Mouse (Mus musculus) megakaryocyte, adult 5-6 weeks (primary cell): ENCODE measurements around the gene Hdac5. TPM values are rescaled to one million over a fixed set of nuclear protein-coding genes. Genes with fewer than 3 reads are reported as not detected.
A peak's percentile ranks its signal among the peaks of the same experiment; 100 is the strongest.
"Not testable (repeated sequence)": the region's sequence is repeated elsewhere in the genome, so short reads cannot be mapped to it uniquely, and the experiment has no call there.

ENCODE experiments used
- ATAC-seq: 2 replicates; pipeline ENCODE4 v1.8.0; 2016; ENCODE audit warnings: mild to moderate bottlenecking, inconsistent platforms; ENCODE audit not compliant: poor library complexity, severe bottlenecking
- total RNA-seq, 2 experiments: library from RNA; stranded (forward) in 1 of 2; stranded (reverse) in 1 of 2; fragments of 153-499, 151-499 nt in 1 of 2; fragments of 221-1000, 200-1000 nt in 1 of 2; gene quantifications; 2 replicates each; pipeline versions ENCODE4 v1.2.3 to v1.2.4; 2015 to 2017

Hdac5 gene
- total RNA-seq, 2 experiments from 2014 or later: 35.0 to 36.2 TPM

DNA sequence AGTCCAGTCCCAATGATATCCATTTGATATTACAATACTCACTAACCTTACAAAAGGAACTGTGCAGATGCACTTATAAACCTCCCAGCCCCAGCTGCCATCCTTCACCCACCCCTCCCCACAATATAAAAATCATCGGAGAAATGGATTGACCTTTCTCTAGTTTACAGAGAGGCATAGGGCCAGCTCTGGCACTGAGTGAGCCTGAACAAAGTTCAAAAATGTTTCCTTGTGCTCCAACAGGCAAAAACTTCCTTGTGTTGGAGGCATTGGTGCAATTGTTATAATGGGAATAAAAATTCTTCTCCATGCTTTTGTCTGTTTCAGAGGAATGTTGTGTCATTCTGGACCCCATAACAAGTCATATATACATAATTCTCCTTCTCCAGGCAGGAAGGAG is 43.7 kb downstream of the Hdac5 start:
- no peak for ATAC-seq

- ATAC-seq: no peak
Measured at GRCm38 (mm10) chr11:102185677-102186076, 44.3 kb downstream of the Hdac5 start.

- ATAC-seq: peak; percentile 90
Measured at GRCm38 (mm10) chr11:102184646-102185495, 45.1 kb downstream of the Hdac5 start, which contains the start of gene Lsm12. Gene Lsm12 (minus strand): TSS chr11:102185296.

- no peak for ATAC-seq
Measured at GRCm38 (mm10) chr11:102184253-102184645, 45.7 kb downstream of the Hdac5 start.

GRCm38 (mm10) chr11:102179836-102180235 is 50.1 kb downstream of the Hdac5 start:
- ATAC-seq: no peak

- no peak for ATAC-seq
Measured at GRCm38 (mm10) chr11:102168689-102169088, 61.3 kb downstream of the Hdac5 start.

- ATAC-seq: no peak
Measured at GRCm38 (mm10) chr11:102167539-102167938, 62.4 kb downstream of the Hdac5 start.

DNA sequence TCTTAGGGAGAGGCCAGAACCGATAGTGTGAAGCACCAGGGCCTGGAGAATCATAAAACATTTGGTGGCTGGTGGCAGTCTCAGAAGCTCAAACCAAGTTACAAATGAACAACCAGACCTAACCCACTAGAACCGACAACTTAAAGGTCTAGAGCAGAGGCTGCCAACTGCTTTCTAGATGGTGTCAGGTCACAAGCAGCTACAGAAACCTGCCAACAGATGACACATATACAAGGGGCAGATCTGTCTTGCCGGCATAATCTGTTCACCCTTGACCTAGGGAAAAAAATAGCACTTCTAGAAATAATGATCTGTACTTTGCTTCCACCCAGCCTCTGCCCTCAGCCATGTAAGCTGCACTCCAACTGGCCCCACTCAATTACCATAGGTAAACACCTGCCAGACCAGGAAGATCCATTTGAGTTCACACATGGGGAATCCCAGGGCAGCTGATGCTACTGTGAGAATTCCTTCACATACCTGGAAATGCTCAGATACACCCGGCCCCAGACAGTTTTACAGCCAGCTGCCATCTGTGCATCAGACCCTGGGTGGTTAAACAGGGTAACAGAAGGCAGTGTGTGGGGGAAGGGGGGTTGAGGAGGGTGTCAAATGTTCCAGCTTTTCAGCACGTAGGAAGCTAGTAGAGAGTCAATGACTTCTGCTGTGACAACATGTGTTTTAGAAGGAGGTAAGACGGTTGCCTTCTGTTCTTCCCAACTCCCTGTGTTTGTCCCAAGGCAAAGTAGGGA is 63.8 kb downstream of the Hdac5 start:
- no peak for ATAC-seq

DNA sequence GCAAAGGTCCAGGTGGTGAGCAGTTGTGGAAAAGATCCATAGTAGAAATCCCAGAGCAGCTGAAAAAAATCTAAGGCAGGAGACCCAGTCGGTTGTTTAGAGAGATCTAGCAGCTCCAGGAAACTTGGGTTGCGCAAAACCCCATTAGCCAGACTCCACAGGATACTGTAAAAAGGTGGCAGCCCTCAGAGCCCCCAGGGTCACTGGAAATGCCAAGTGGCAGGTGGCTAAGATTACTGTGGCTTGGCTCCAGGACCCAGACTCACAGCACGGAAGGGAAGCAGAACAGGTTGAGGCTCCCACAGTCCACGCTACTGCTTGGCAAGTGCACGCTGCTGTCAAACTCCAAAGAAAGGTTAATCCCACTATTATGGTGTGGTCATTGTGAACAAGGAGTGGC is 70.2 kb downstream of the Hdac5 start:
- ATAC-seq: no peak

GRCm38 (mm10) chr11:102158024-102158423 is 71.9 kb downstream of the Hdac5 start:
- not testable (repeated sequence) for ATAC-seq

DNA sequence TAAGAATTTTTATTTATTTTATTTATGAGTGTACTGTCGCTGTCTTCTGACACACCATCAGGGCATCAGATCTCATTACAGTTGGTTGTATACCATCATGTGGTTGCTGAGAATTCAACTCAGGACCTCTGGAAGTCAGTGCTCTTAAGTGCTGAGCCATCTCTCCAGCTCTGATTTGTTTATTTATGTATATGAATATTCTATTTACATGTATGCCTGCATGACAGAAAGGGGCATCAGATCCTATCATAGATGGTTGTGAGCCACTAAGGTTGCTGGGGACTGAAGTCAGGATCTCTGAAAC is 73.2 kb downstream of the Hdac5 start:
- ATAC-seq: no peak

DNA sequence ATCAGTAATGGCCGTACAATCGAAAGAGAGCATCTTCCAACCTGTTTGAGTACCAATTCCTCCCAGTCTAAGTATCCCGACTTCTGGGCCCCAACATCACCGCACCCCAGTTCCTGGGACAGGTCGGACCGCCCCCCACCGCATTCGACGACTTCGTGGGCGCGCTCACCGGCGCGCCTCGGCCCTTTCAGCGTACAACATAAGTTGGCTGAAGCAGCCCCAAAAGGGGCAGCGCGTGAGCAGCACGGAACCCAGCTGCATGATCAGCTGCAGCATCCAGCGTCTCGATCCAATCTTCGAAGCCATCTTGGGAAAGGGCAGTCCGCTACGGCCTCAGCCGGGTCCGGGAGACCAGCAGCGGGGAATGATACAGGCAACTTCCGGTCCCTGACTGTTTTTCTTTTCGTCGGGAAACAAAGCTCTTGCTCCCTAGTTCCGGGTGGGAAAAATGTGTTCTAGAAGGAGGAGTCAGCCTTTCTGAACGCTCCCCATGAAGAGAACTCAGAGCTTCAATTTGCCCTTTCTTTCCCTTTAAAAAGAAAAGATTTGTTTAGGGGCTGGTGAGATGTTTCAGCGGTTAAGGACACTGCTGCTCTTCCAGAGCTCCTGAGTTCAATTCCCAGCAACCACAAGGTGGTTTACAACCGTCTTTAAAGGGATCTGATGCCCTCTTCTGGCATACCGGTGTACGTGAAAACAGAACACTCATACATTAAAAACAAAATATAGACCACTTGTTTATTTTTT is 73.8 kb downstream of the Hdac5 start, which contains the start of gene Tmem101:
Tmem101 (minus strand) TSS at position 366 of the 747 bp plus-strand sequence.
- ATAC-seq: peak; percentile 97

- ATAC-seq: no peak
Measured at GRCm38 (mm10) chr11:102147213-102147989, 82.6 kb downstream of the Hdac5 start.

DNA sequence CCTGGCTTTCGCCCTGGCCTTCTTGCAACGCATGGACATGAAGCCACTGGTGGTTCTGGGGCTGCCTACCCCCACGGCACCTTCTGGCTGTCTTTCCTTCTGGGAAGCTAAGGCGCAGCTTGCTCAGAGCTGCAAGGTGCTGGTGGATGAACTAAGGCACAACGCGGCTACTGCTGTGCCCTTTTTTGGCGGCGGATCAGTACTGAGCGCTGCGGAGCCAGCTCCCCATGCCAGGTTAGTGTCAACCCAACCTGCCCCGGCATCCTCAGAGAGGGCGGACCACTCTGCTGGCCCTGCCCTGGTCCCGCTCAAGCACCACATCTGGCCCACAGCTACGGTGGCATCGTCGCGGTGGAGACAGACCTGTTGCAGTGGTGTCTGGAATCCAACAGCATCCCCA is 83.4 kb downstream of the Hdac5 start:
- ATAC-seq: no peak

GRCm38 (mm10) chr11:102146005-102146404 is 84.0 kb downstream of the Hdac5 start:
- ATAC-seq: no peak

GRCm38 (mm10) chr11:102145471-102146001 is 84.4 kb downstream of the Hdac5 start, which contains the start of gene Nags:
Gene Nags (plus strand): TSS chr11:102145513.
- ATAC-seq: no peak

GRCm38 (mm10) chr11:102144957-102145470 is 85.0 kb downstream of the Hdac5 start:
- no peak for ATAC-seq
